Mouse (Mus musculus) lung, adult 2 months (tissue): ENCODE data around the gene Etv3.

Experiments used
- CTCF ChIP-seq: fragments of 200-500 bp; IDR thresholded peaks from 2 replicates; pipeline ENCODE4 v1.5.1; 2011; ENCODE audit warnings: mild to moderate bottlenecking, low read length, control low read depth; ENCODE audit not compliant: insufficient read depth
- POLR2A ChIP-seq: fragments of 200-500 bp; IDR thresholded peaks from 2 replicates; pipeline ENCODE4 v1.6.1; 2011; ENCODE audit warnings: low read depth, mild to moderate bottlenecking, control low read depth, low read length, borderline replicate concordance; ENCODE audit errors: extremely low read depth

- TF ChIP-seq POLR2A (no peak), CTCF (no peak)
These were observed 24.8 kb upstream of the Etv3 start for GRCm38 (mm10) chr3:87500088-87501055.
